Mouse (Mus musculus) ovary, adult 2 months (tissue): ENCODE results near the gene Defa32. TPM values are rescaled to one million over a fixed set of nuclear protein-coding genes. Genes with fewer than 3 reads are reported as not detected.

ENCODE experiments used
- polyA plus RNA-seq: library from polyadenylated mRNA; depleted of rRNA; stranded (reverse); fragments of >200 nt; gene quantifications from 2 replicates; pipeline ENCODE4 v1.2.3, GENCODE M21; 2012; rRNA removed

The Defa32 gene
- polyA plus RNA-seq: 0.83 TPM in 1 of 2 replicates, not detected in the other

DNA sequence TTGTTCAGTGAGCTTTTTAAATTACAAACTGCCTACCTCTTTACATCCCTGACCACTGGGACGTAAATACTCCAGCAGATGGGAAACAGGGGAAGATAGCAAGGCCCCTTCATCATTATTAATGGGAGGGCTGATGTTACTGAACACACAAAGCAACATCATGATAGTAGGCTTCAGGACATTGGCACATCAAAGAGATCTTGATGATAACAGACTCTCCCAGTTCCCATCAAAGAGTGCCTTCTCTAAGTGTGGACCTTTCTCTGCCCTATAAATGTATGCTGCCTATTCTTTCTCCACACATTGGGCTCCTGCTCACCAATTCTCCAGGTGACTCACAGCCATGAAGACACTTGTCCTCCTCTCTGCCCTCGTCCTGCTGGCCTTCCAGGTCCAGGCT lies at the start of gene Defa32:
Defa32 (plus strand) TSS at position 301 of the 400 bp plus-strand sequence.

DNA sequence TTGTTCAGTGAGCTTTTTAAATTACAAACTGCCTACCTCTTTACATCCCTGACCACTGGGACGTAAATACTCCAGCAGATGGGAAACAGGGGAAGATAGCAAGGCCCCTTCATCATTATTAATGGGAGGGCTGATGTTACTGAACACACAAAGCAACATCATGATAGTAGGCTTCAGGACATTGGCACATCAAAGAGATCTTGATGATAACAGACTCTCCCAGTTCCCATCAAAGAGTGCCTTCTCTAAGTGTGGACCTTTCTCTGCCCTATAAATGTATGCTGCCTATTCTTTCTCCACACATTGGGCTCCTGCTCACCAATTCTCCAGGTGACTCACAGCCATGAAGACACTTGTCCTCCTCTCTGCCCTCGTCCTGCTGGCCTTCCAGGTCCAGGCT lies 19.9 kb upstream of the Defa32 start, which contains the start of gene Defa20:
Defa20 (plus strand) TSS at position 301 of the 400 bp plus-strand sequence.

DNA sequence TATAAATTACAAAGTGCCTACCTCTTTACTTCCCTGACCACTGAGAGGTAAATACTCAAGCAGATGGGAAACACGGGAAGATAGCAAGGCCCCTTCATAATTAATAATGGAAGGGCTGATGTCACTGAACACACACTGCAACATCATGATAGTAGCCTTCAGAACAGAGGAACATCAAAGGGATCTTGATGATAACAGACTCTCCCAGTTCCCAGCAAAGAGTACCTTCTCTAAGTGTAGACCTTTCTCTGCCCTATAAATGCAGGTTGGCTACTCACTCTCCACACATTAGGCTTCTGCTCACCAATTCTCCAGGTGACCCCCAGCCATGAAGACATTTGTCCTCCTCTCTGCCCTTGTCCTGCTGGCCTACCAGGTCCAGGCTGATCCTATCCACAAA lies 36.3 kb downstream of the Defa32 start, which contains the start of gene Defa37:
Defa37 (plus strand) TSS at position 301 of the 400 bp plus-strand sequence.

Other genes starting within 250 kb of the Defa32 start
- not detected in 2 replicates for gene Defa27, start 213.5 kb upstream of the Defa32 start, polyA plus RNA-seq
- not detected in 2 replicates for gene Defa29, start 202.0 kb upstream of the Defa32 start, polyA plus RNA-seq
- not detected in 2 replicates for gene Defa2, start 150.5 kb upstream of the Defa32 start, polyA plus RNA-seq
- gene Defa33, start 137.2 kb upstream of the Defa32 start, polyA plus RNA-seq: not detected in 2 replicates
- not detected in 2 replicates for gene Defa36, start 101.6 kb upstream of the Defa32 start, polyA plus RNA-seq
- not detected in 2 replicates for gene Gm7849, start 72.5 kb upstream of the Defa32 start, polyA plus RNA-seq
- 0.83 TPM in 1 of 2 replicates, not detected in the other for gene Defa20, start 19.8 kb upstream of the Defa32 start, polyA plus RNA-seq
- gene Defa37, start 36.4 kb downstream of the Defa32 start, polyA plus RNA-seq: not detected in 2 replicates
- gene Defa28, start 54.0 kb downstream of the Defa32 start, polyA plus RNA-seq: not detected in 2 replicates
- 1.2 TPM in 1 of 2 replicates, not detected in the other for gene Gm7861, start 65.5 kb downstream of the Defa32 start, polyA plus RNA-seq
- gene Defa26, start 89.2 kb downstream of the Defa32 start, polyA plus RNA-seq: not detected in 2 replicates
- not detected in 2 replicates for gene Defa17, start 126.7 kb downstream of the Defa32 start, polyA plus RNA-seq
- gene Defa34, start 136.8 kb downstream of the Defa32 start, polyA plus RNA-seq: not detected in 2 replicates
- not detected in 2 replicates for gene AY761184, start 174.6 kb downstream of the Defa32 start, polyA plus RNA-seq
- 0.80 and 1.1 TPM in 2 replicates for gene Defa24, start 205.5 kb downstream of the Defa32 start, polyA plus RNA-seq